Mouse (Mus musculus) limb, embryonic 15.5 days (tissue): Measurements from ENCODE around the gene Comp. TPM values are rescaled to one million over a fixed set of nuclear protein-coding genes. Genes with fewer than 3 reads are reported as not detected.

Experiments
- ATAC-seq: fragments of 200-750 bp; cut with Nextera tagmentation; 2 replicates; pipeline ENCODE4 v1.8.0; 2017; ENCODE audit warnings: low read depth, moderate TSS enrichment; ENCODE audit not compliant: insufficient number of reproducible peaks, low FRiP score, low TSS enrichment
- H3K27ac ChIP-seq: fragments of 300-500 bp; sonication (generic); 2 replicates; pipeline ENCODE4 v1.5.1; 2015; ENCODE audit warnings: moderate library complexity, mild to moderate bottlenecking, inconsistent platforms
- H3K27me3 ChIP-seq: fragments of 300-500 bp; sonication (generic); 2 replicates; pipeline ENCODE4 v1.6.1; 2015; ENCODE audit warnings: inconsistent platforms
- H3K36me3 ChIP-seq: fragments of 300-500 bp; sonication (generic); 2 replicates; pipeline ENCODE4 v1.6.1; 2015; ENCODE audit warnings: inconsistent platforms
- H3K4me1 ChIP-seq: fragments of 300-500 bp; sonication (generic); 2 replicates; pipeline ENCODE4 v1.6.1; 2015; ENCODE audit warnings: inconsistent platforms
- H3K4me2 ChIP-seq: fragments of 300-500 bp; sonication (generic); 2 replicates; pipeline ENCODE4 v1.6.1; 2015; ENCODE audit warnings: mild to moderate bottlenecking, inconsistent platforms
- H3K4me3 ChIP-seq: fragments of 300-500 bp; sonication (generic); 2 replicates; pipeline ENCODE4 v1.5.1; 2015; ENCODE audit warnings: mild to moderate bottlenecking, inconsistent platforms
- H3K9ac ChIP-seq: fragments of 300-500 bp; sonication (generic); 2 replicates; pipeline ENCODE4 v1.6.1; 2015; ENCODE audit warnings: inconsistent platforms
- H3K9me3 ChIP-seq: fragments of 300-500 bp; sonication (generic); 2 replicates; pipeline ENCODE4 v1.6.1; 2016; ENCODE audit warnings: inconsistent platforms
- WGBS: fragments of 180-500 bp; shearing (Covaris S2); methylation state at CpG from one replicate; pipeline ENCODE4 v1.1.7; 2015; 5-methylcytosine and 5-hydroxymethylcytosine counted together
- polyA plus RNA-seq: library from polyadenylated mRNA; unstranded; fragments of >200 nt; fragmentation: Nextera tagmentation; extraction: Ambion mirVana; gene quantifications from 2 replicates; pipeline ENCODE4 v1.2.1, GENCODE M21; 2015

The Comp gene
- polyA plus RNA-seq, 1 experiment from 2014 or later, result 104 TPM

GRCm38 (mm10) chr8:70406427-70407069 lies 33.2 kb downstream of the Comp start:
- Histone ChIP-seq H3K27ac (peak overlapping the region; percentile 88), H3K4me3 (no peak overlapping the region), H3K9ac (no peak overlapping the region), H3K27me3 (no peaks in the 10 kb centered on the region), H3K36me3 (peaks cover 12% of the 10 kb centered on the region), H3K4me1 (peaks cover 62% of the 10 kb centered on the region), H3K4me2 (no peak overlapping the region), H3K9me3 (no peaks in the 10 kb centered on the region)
- ATAC-seq, result no peak
- WGBS, result 61% methylated on average over 11 of the region's 11 CpGs

- H3K36me3 ChIP-seq, result peaks cover 12% of the 10 kb centered on the region
- ATAC-seq, result 0 out of 2 replicates have a peak, but pooled peaks have one; percentile 11
- no peaks in the 10 kb centered on the region for H3K9me3 ChIP-seq
- 0 out of 2 replicates have a peak overlapping the region, but pooled peaks have one; percentile 6 for H3K4me2 ChIP-seq
- H3K9ac ChIP-seq, result no peak overlapping the region
- H3K27me3 ChIP-seq, result no peaks in the 10 kb centered on the region
- peaks cover 62% of the 10 kb centered on the region for H3K4me1 ChIP-seq
- WGBS, result 34% methylated on average over 6 of the region's 6 CpGs
- no peak overlapping the region for H3K4me3 ChIP-seq
- H3K27ac ChIP-seq, result peak overlapping the region; percentile 88
These were observed 34.9 kb downstream of the Comp start for GRCm38 (mm10) chr8:70408301-70408700.

- Histone ChIP-seq H3K4me3 (no peak overlapping the region), H3K36me3 (peaks cover 10% of the 10 kb centered on the region), H3K4me1 (peaks cover 62% of the 10 kb centered on the region), H3K9ac (no peak overlapping the region), H3K27me3 (no peaks in the 10 kb centered on the region), H3K9me3 (no peaks in the 10 kb centered on the region), H3K4me2 (peak overlapping the region; percentile 6; the same call in 1 of the 2 replicates), H3K27ac (peak overlapping the region; percentile 88)
- no peak for ATAC-seq
- 74% methylated on average over 10 of the region's 10 CpGs for WGBS
These were observed 35.7 kb downstream of the Comp start for GRCm38 (mm10) chr8:70409019-70409418.

GRCm38 (mm10) chr8:70409455-70409871 lies 36.1 kb downstream of the Comp start:
- peaks cover 5% of the 10 kb centered on the region for H3K36me3 ChIP-seq
- ATAC-seq, result peak; percentile 70
- no peaks in the 10 kb centered on the region for H3K27me3 ChIP-seq
- 23% methylated on average over 9 of the region's 9 CpGs for WGBS
- no peak overlapping the region for H3K4me3 ChIP-seq
- no peak overlapping the region for H3K9ac ChIP-seq
- H3K4me2 ChIP-seq, result peak overlapping the region; percentile 6; the same call in 1 of the 2 replicates
- H3K27ac ChIP-seq, result peak overlapping the region; percentile 88
- peaks cover 62% of the 10 kb centered on the region for H3K4me1 ChIP-seq
- H3K9me3 ChIP-seq, result no peaks in the 10 kb centered on the region

DNA sequence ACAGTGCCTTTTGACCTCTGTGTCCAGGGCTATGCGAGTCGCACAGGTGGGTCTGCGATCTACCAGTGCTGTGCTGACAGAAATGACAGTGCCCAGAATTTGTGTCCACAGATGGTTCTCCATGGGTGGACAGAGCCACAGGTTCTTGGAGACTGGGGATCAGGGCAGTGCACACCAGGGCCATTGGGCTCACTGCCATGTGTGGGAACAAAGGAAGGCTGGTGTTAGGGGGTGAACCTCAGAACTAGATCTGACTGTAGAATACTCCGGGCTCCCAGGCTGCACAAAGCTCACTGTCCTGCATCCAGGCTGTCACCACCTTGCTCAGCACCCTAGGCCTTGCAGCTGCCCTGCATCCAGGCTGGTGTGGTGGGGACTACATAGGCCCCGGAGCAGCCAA lies 36.9 kb downstream of the Comp start:
- no peak for ATAC-seq
- no peaks in the 10 kb centered on the region for H3K9me3 ChIP-seq
- H3K9ac ChIP-seq, result no peak overlapping the region
- no peak overlapping the region; the same call in 1 of the 2 replicates for H3K27ac ChIP-seq
- H3K27me3 ChIP-seq, result no peaks in the 10 kb centered on the region
- 0 out of 2 replicates have a peak, but pooled peaks cover 3% of the 10 kb centered on the region for H3K36me3 ChIP-seq
- H3K4me2 ChIP-seq, result no peak overlapping the region
- peaks cover 60% of the 10 kb centered on the region for H3K4me1 ChIP-seq
- whole genome bisulfite sequencing, result 94% methylated on average over 5 of the region's 5 CpGs
- H3K4me3 ChIP-seq, result no peak overlapping the region

GRCm38 (mm10) chr8:70414310-70414946 lies 41.1 kb downstream of the Comp start:
- no peak for ATAC-seq
- Histone ChIP-seq H3K27me3 (no peaks in the 10 kb centered on the region), H3K4me1 (peaks cover 58% of the 10 kb centered on the region), H3K9me3 (no peaks in the 10 kb centered on the region), H3K27ac (no peak overlapping the region), H3K9ac (no peak overlapping the region), H3K36me3 (0 out of 2 replicates have a peak, but pooled peaks cover 3% of the 10 kb centered on the region), H3K4me3 (no peak overlapping the region), H3K4me2 (no peak overlapping the region)
- WGBS, result 88% methylated on average over 6 of the region's 6 CpGs

- Histone ChIP-seq H3K27me3 (no peaks in the 10 kb centered on the region), H3K9ac (no peak overlapping the region), H3K27ac (peak overlapping the region; percentile 47), H3K4me1 (peaks cover 56% of the 10 kb centered on the region), H3K4me3 (no peak overlapping the region), H3K36me3 (0 out of 2 replicates have a peak, but pooled peaks cover 3% of the 10 kb centered on the region), H3K4me2 (no peak overlapping the region), H3K9me3 (no peaks in the 10 kb centered on the region)
- WGBS, result 58% methylated on average over 8 of the region's 8 CpGs
- peak; percentile 38; the same call in 1 of the 2 replicates for ATAC-seq
These were observed 42.4 kb downstream of the Comp start for GRCm38 (mm10) chr8:70415540-70416451.

GRCm38 (mm10) chr8:70416941-70417340 lies 43.6 kb downstream of the Comp start:
- Histone ChIP-seq H3K9ac (no peak overlapping the region), H3K27ac (peak overlapping the region; percentile 4; the same call in 1 of the 2 replicates), H3K4me3 (no peak overlapping the region), H3K9me3 (no peaks in the 10 kb centered on the region), H3K4me1 (peaks cover 48% of the 10 kb centered on the region), H3K4me2 (no peak overlapping the region), H3K27me3 (no peaks in the 10 kb centered on the region), H3K36me3 (0 out of 2 replicates have a peak, but pooled peaks cover 3% of the 10 kb centered on the region)
- 57% methylated on average over 6 of the region's 6 CpGs for WGBS
- ATAC-seq, result no peak

- WGBS, result 45% methylated on average over 10 of the region's 10 CpGs
- Histone ChIP-seq H3K36me3 (0 out of 2 replicates have a peak, but pooled peaks cover 2% of the 10 kb centered on the region), H3K4me1 (peaks cover 48% of the 10 kb centered on the region), H3K4me2 (no peak overlapping the region), H3K27me3 (no peaks in the 10 kb centered on the region), H3K9ac (no peak overlapping the region), H3K9me3 (no peaks in the 10 kb centered on the region), H3K27ac (0 out of 2 replicates have a peak overlapping the region, but pooled peaks have one; percentile 43), H3K4me3 (no peak overlapping the region)
- ATAC-seq, result no peak
These were observed 44.6 kb downstream of the Comp start for GRCm38 (mm10) chr8:70417914-70418313.

- Histone ChIP-seq H3K27me3 (no peaks in the 10 kb centered on the region), H3K4me2 (no peak overlapping the region), H3K9me3 (no peaks in the 10 kb centered on the region), H3K36me3 (no peaks in the 10 kb centered on the region), H3K9ac (no peak overlapping the region), H3K27ac (no peak overlapping the region), H3K4me1 (peaks cover 48% of the 10 kb centered on the region), H3K4me3 (no peak overlapping the region)
- peak; percentile 35; the same call in 1 of the 2 replicates for ATAC-seq
- 21% methylated on average over 14 of the region's 14 CpGs for WGBS
These were observed 45.6 kb downstream of the Comp start for GRCm38 (mm10) chr8:70418954-70419353.

GRCm38 (mm10) chr8:70419879-70420643 lies 46.7 kb downstream of the Comp start:
- H3K27ac ChIP-seq, result no peak overlapping the region

More at GRCm38 (mm10) chr8:70419879-70420643, 46.7 kb downstream of the Comp start:
- Histone ChIP-seq H3K9me3 (no peaks in the 10 kb centered on the region), H3K4me3 (no peak overlapping the region), H3K27me3 (no peaks in the 10 kb centered on the region), H3K36me3 (no peaks in the 10 kb centered on the region), H3K9ac (no peak overlapping the region), H3K4me2 (no peak overlapping the region), H3K4me1 (peaks cover 48% of the 10 kb centered on the region)
- ATAC-seq, result no peak
- 77% methylated on average over 11 of the region's 11 CpGs for WGBS
